Mouse (Mus musculus) olfactory bulb, adult 2 months (tissue): ENCODE results near the gene Wipf3.

Experiments used
- CTCF ChIP-seq: fragments of 200-500 bp; IDR thresholded peaks from 2 replicates; pipeline ENCODE4 v1.5.1; 2012; ENCODE audit warnings: low read depth, mild to moderate bottlenecking, low read length, moderate library complexity; ENCODE audit not compliant: insufficient read depth
- POLR2A ChIP-seq: fragments of 200-500 bp; IDR thresholded peaks from 2 replicates; pipeline ENCODE4 v1.6.1; 2012; ENCODE audit warnings: mild to moderate bottlenecking, low read depth, low read length, moderate library complexity; ENCODE audit not compliant: insufficient read depth

- TF ChIP-seq CTCF: no peak
- TF ChIP-seq POLR2A: no peak
Observed at GRCm38 (mm10) chr6:54430221-54430620, 818 bp downstream of the Wipf3 start.
